Mouse (Mus musculus) hindlimb bud, embryonic 11.5 days (tissue): ENCODE results near the gene Slc25a5.
"Not testable (repeated sequence)": the region's sequence is repeated elsewhere in the genome, so short reads cannot be mapped to it uniquely, and the experiment has no call there.

Source experiments
- DNase-seq: peaks from one replicate; pipeline ENCODE4 v3.0.0-alpha.2; 2012; ENCODE audit warnings: low read depth, low spot score; ENCODE audit errors: extremely low spot score

Slc25a5 gene

GRCm38 (mm10) chrX:36795424-36796162 lies at the start of gene Slc25a5:
TSS of gene Slc25a5 (plus strand) at chrX:36795651.
- DNase-seq, result no peak

DNA sequence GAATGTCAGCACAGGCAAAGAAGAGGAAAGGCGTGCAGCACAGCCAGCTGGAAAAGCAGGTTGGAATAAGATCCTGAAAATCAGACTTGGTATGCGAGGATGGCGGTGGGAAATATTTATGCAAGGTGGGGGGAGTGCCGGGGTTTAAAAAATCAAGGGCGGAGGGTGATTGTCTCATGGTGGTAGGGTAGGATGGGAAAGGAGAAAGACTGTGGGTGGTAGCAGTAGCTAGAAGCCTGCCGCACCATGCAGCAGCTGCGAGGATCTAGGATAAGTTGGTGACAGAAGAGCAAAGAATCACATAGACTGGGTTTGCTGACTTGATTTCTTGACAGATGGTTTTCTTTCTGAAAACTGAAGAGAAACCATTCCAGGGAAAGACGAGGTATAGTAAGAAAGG lies 48.7 kb upstream of the Slc25a5 start:
- no peak for DNase-seq

GRCm38 (mm10) chrX:36748573-36748972 lies 46.9 kb upstream of the Slc25a5 start:
- no peak for DNase-seq

- no peak for DNase-seq
Measured at GRCm38 (mm10) chrX:36749281-36749785, 46.1 kb upstream of the Slc25a5 start.

GRCm38 (mm10) chrX:36750591-36750990 lies 44.9 kb upstream of the Slc25a5 start:
- no peak for DNase-seq

DNA sequence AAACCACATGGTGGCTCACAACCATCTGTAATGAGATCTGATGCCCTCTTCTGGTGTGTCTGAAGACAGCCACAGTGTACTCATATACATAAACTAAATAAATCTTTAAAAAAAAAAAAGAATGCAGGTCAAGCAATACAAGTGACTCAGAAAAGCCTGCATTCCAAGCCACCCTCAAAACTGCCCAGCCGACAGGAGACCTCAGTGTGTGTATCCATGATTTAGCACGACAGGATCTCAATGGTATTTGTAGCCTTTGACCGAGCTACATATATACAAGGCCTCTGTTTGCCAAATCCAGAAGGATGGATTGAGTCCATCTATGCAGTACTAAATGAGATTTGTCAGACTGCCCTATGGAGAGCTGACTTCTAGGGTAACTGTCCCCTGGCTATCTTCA lies 42.9 kb upstream of the Slc25a5 start:
- no peak for DNase-seq

DNA sequence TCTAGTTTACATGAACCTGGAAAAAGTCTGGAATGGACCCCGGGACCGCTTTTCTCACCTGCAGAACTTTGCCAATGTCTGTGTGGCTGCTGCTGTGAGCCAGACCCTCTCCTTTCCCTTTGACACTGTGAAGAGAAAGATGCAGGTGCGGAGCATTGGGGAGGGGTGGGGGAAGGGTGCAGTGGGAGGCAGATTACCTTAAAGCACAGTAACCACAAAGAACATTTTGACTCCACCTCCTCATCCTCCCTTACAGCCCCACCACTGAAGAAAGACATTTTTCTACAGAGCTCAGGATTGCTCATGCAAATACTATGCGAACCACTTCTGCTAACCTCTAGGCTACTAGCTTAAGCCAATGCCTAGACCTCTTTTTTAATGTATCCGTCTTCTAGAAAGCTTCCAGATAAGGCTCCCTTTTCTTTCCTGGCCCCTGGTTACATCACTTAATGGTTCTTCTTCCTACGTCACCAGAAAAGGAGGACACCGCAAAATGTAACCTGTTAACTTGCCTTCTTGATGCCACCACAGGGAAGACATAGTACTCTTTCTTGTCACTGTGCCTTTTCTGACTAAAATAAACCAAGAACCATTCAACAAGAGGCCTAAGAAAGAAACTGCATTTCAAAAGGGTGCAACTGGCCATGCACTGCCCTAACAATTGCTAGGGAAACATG lies 37.5 kb upstream of the Slc25a5 start:
- DNase-seq, result no peak

DNA sequence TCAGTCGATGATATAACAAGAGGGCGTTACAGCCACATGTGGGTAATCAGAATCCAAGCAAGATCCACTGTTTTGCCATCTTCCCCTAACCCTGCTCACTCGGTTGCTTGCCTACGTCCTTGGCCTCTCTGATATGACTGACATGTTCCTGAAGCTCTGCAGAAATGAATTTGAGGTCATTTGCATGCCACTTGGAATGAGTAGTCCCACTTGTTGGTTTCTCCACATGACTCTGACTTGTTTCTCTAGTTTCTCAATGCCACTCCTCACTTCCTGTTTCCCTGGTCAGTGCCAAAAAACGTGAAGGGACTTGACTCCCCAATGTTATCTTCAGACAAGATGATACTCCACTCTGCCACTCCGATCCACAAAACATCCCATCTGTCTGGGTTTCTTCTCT lies 36.9 kb upstream of the Slc25a5 start:
- DNase-seq, result no peak

DNA sequence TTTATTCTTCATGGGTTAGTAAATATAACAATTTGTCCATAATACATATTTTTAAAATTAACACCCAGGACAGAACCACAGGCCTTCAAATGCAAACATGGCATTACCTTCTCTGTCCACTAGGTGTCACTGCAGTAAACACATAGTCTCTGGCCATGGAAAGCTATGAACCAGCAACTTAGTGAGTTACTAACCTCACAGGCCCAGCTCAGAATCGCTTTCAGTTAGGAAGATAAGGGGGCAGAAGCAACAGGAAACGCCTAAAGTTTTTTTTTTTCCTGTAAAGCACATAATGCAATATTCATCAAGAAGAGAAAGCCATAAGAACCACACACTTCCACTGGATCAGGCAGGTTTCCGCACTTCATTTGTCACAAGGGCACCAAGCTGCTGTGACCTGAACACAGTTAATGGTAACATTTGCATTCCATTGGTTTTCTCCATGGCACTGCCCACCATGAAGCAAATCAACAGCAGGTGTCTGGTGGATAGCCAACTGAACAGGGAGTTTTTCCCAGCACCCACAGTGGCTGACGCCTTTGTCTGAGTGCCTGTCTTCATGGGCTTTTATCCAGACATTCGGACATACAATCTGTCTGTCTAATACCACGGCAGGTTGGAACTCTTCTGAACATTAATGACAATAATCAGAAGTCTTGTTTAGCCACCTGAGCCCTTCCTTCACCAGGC lies 34.4 kb upstream of the Slc25a5 start:
- peak; percentile 61 for DNase-seq

DNA sequence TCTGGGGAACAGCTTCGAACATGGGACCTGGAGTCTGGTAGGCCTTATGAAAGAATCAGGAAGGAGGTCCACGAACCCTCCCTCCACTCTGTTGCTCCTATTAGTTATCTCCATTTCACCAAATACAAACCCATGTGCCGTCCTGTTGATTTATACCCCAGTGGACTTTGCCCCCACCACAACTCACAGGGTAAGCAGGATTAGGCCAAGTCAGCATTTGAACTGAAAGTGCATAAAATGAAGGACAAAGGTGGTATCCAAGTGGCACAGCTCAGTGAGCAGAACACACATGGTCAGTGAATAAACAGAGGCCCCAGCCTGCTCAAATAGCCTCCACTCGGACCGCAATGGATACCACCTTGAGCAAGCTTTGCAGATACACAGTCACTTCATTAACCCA lies 33.2 kb upstream of the Slc25a5 start:
- no peak for DNase-seq

DNA sequence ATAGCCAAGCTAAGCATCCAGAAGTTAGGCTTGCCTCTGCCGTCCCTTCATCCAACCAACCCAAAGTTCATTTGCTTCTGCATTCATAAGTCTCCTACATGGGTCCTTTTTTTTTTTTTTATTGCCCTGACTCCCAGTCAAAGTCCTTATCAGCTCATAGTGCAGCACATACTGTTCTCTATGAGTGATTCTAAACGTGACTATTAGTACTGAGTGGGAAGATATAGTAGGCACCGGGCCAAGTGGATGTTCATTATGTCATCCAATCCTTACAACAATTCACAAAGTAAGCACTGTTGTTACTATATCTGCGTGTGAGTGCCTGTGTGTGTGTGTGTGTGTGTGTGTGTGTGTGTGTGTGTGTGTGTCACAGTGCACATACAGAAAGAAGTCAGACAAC lies 32.6 kb upstream of the Slc25a5 start:
- no peak for DNase-seq

- DNase-seq, result no peak
Measured at GRCm38 (mm10) chrX:36763298-36763933, 32.0 kb upstream of the Slc25a5 start.

GRCm38 (mm10) chrX:36763934-36764317 lies 31.5 kb upstream of the Slc25a5 start:
- DNase-seq, result no peak

GRCm38 (mm10) chrX:36767386-36767785 lies 28.1 kb upstream of the Slc25a5 start:
- no peak for DNase-seq

- DNase-seq, result no peak
Measured at GRCm38 (mm10) chrX:36772591-36772990, 22.9 kb upstream of the Slc25a5 start.

GRCm38 (mm10) chrX:36775520-36775919 lies 19.9 kb upstream of the Slc25a5 start:
- no peak for DNase-seq

GRCm38 (mm10) chrX:36777694-36778093 lies 17.8 kb upstream of the Slc25a5 start:
- DNase-seq, result no peak

DNA sequence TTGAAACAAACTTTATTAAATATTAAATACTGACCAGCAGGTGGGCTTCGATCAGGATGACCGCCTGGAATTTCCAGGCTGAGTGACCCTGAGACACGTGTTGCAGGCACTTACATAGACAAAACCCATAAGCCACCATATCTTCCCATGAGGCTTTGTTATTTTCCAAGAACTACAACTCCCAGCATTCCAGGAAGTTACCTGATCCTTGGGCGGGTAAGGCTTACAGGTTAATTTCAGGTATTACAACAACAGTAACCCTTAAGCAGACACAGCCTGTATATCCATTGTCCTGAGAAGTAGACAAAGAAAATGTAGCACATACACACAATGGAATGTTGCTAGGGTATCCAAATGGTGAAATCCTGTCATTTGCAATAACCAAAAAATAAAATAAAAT lies 6.1 kb upstream of the Slc25a5 start:
- DNase-seq, result no peak

- DNase-seq, result no peak
Measured at GRCm38 (mm10) chrX:36794571-36794970, 880 bp upstream of the Slc25a5 start.

GRCm38 (mm10) chrX:36796163-36796581 lies 721 bp downstream of the Slc25a5 start:
- DNase-seq, result no peak

- DNase-seq, result not testable (repeated sequence)
Measured at GRCm38 (mm10) chrX:36796734-36797133, 1.3 kb downstream of the Slc25a5 start.
